Mouse (Mus musculus) midbrain, embryonic 15.5 days (tissue): Measurements from ENCODE around the gene Rbfox3. TPM values are rescaled to one million over a fixed set of nuclear protein-coding genes. Genes with fewer than 3 reads are reported as not detected.
A peak's percentile ranks its signal among the peaks of the same experiment; 100 is the strongest.

ENCODE experiments used
- ATAC-seq: fragments of 200-750 bp; cut with Nextera tagmentation; replicated peaks from 2 replicates; pipeline ENCODE4 v1.8.0; 2017; ENCODE audit warnings: moderate TSS enrichment
- H3K27ac ChIP-seq: fragments of 300-500 bp; sonication (generic); 2 replicates; pipeline ENCODE4 v1.5.1; 2015; ENCODE audit warnings: mild to moderate bottlenecking, inconsistent platforms
- H3K27me3 ChIP-seq: fragments of 300-500 bp; sonication (generic); replicated peaks from 2 replicates; pipeline ENCODE4 v1.6.1; 2015; ENCODE audit warnings: inconsistent platforms
- H3K36me3 ChIP-seq: fragments of 300-500 bp; sonication (generic); replicated peaks from 2 replicates; pipeline ENCODE4 v1.6.1; 2015; ENCODE audit warnings: inconsistent platforms
- H3K4me1 ChIP-seq: fragments of 300-500 bp; sonication (generic); 2 replicates; pipeline ENCODE4 v1.6.1; 2015; ENCODE audit warnings: inconsistent platforms
- H3K4me2 ChIP-seq: fragments of 300-500 bp; sonication (generic); 2 replicates; pipeline ENCODE4 v1.6.1; 2015; ENCODE audit warnings: inconsistent platforms, mild to moderate bottlenecking, moderate library complexity
- H3K4me3 ChIP-seq: fragments of 300-500 bp; sonication (generic); 2 replicates; pipeline ENCODE4 v1.5.1; 2015; ENCODE audit warnings: mild to moderate bottlenecking, inconsistent platforms
- H3K9ac ChIP-seq: fragments of 300-500 bp; sonication (generic); 2 replicates; pipeline ENCODE4 v1.6.1; 2015; ENCODE audit warnings: mild to moderate bottlenecking, inconsistent platforms
- H3K9me3 ChIP-seq: fragments of 300-500 bp; sonication (generic); 2 replicates; pipeline ENCODE4 v1.6.1; 2016; ENCODE audit warnings: inconsistent platforms
- WGBS: fragments of 180-500 bp; shearing (Covaris S2); methylation state at CpG from one replicate; pipeline ENCODE4 v1.1.7; 2015; ENCODE audit warnings: mixed read lengths; 5-methylcytosine and 5-hydroxymethylcytosine counted together
- polyA plus RNA-seq: library from polyadenylated mRNA; unstranded; fragments of >200 nt; fragmentation: Nextera tagmentation; extraction: Ambion mirVana; gene quantifications from 2 replicates; pipeline ENCODE4 v1.2.1, GENCODE M21; 2015

The Rbfox3 gene
- polyA plus RNA-seq, 1 experiment from 2014 or later: 54.2 TPM

DNA sequence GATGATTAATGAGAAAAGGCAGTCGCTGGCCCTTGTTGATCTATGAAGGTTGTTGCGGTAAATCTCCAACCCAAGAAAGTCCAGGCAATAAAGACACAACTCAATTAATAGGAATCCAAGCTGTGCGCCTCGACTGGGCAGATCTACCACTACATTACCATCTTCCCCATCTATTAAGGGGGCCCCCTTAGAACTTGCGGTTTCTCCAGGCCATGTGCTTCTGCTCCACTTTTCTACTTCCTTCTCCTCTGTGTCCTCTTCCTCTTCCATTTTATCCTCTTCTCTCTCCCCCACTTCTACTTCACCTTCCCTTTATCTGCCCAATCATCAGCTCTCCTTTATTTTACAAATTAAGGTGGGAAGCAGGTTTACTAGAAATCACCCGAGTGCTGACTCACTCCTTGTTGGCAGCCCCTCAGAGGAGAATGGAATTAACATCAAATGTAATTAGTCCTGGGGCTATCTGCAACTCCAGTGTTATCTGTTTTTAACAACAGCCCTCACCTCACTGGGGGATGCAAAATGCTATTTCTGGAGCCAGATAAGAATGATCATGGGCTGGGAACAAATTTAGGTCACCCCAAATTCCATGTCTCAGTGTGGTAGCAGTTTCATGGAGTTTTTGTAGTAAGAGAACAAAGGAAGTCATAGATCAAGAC lies 437.4 kb downstream of the Rbfox3 start:
- H3K4me3 ChIP-seq: no peak overlapping the region
- ATAC-seq: no peak
- H3K36me3 ChIP-seq: no peaks in the 10 kb centered on the region
- 83% methylated on average over 6 of the region's 6 CpGs for WGBS
- H3K27me3 ChIP-seq: no peaks in the 10 kb centered on the region
- H3K4me2 ChIP-seq: no peak overlapping the region
- H3K9ac ChIP-seq: no peak overlapping the region
- H3K4me1 ChIP-seq: peaks cover 17% of the 10 kb centered on the region
- no peak overlapping the region for H3K27ac ChIP-seq
- no peaks in the 10 kb centered on the region for H3K9me3 ChIP-seq

DNA sequence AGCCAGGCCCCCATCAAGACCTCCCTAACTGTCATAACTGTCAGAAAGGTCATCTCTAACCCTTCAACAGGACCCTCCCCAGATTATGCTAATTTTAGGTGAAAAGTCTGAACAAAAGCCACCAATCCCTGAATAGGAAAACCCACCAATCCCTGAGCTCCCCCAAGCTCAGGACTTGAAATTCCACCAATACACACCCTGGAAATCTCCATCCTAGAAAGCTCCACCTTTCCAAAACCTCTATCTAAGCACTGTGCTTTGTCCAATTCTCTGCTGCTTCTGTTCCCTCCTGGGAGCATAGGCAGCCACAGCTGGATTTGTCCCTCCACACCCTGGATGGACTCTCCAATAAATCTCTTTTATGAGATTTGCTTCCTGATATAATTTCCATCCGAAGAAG lies 438.2 kb downstream of the Rbfox3 start:
- H3K4me2 ChIP-seq: no peak overlapping the region
- no peak for ATAC-seq
- no peaks in the 10 kb centered on the region for H3K9me3 ChIP-seq
- H3K4me1 ChIP-seq: peaks cover 17% of the 10 kb centered on the region
- 90% methylated on average over 1 of the region's 1 CpGs for WGBS
- no peak overlapping the region for H3K4me3 ChIP-seq
- no peak overlapping the region for H3K9ac ChIP-seq
- H3K27me3 ChIP-seq: no peaks in the 10 kb centered on the region
- no peaks in the 10 kb centered on the region for H3K36me3 ChIP-seq
- no peak overlapping the region for H3K27ac ChIP-seq

DNA sequence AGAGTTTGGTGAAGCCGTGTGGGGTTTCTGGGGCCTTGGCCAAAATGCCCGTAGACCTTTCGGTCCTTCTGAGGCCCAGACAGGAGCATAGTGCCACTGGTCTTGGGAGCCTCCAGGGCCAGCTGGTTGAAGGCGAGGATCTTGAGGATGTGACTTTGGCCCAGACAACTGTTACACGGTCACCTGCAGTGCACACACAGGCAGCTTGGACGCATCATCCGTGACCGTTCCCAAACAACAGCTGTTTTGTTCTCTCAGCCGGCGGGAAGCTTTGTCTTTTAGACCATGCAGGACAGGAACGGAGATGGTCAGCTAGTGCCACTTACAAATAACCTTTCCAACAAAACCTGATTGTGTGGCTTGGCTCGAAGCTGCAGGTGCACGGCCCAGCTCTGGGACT lies 439.7 kb downstream of the Rbfox3 start:
- no peaks in the 10 kb centered on the region for H3K9me3 ChIP-seq
- no peak overlapping the region for H3K4me3 ChIP-seq
- no peak overlapping the region for H3K4me2 ChIP-seq
- no peak overlapping the region for H3K9ac ChIP-seq
- no peak for ATAC-seq
- peaks cover 7% of the 10 kb centered on the region for H3K4me1 ChIP-seq
- no peaks in the 10 kb centered on the region for H3K27me3 ChIP-seq
- H3K36me3 ChIP-seq: no peaks in the 10 kb centered on the region
- H3K27ac ChIP-seq: no peak overlapping the region
- WGBS: 69% methylated on average over 13 of the region's 13 CpGs

DNA sequence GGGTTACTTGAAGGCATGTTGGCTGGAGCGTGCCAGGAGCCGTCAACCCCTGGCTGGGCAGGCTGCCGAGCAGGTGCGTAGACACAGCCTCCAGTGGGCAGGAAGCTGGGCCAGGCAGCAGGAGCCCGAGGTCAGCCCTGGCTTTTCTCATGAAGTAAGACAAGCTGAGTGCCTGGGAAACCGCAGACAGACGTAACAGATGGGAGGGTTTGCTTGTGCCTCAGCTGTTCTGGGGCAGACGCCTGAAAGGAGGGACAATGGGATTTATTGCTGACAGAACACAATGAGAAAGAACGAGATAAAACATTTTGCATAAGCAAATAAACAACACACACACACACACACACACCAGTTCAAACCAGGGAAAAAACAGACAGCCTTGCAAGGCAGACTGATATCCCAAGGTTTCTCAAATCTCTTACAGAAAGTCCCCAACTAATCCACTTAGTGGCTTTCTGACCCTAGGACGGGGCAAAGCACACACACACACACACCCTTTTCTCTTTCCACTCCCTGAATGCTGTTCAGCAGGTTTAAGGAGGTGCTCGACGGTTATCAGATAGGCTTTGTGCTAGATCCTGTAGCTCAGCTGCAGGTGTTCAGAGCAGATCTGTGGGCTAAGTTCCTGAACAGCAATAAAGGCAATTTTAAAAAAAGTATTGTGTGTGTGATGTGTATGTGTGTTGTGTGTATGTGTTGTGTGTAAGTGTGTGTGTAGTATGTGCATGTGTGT lies 441.0 kb downstream of the Rbfox3 start:
- Histone ChIP-seq H3K4me1 (peaks cover 4% of the 10 kb centered on the region; the same call in 1 of the 2 replicates), H3K9ac (no peak overlapping the region), H3K4me2 (no peak overlapping the region), H3K9me3 (no peaks in the 10 kb centered on the region), H3K36me3 (no peaks in the 10 kb centered on the region), H3K27ac (0 out of 2 replicates have a peak overlapping the region, but pooled peaks have one; percentile 9), H3K4me3 (no peak overlapping the region), H3K27me3 (no peaks in the 10 kb centered on the region)
- WGBS: 20% methylated on average over 12 of the region's 12 CpGs
- ATAC-seq: no peak

DNA sequence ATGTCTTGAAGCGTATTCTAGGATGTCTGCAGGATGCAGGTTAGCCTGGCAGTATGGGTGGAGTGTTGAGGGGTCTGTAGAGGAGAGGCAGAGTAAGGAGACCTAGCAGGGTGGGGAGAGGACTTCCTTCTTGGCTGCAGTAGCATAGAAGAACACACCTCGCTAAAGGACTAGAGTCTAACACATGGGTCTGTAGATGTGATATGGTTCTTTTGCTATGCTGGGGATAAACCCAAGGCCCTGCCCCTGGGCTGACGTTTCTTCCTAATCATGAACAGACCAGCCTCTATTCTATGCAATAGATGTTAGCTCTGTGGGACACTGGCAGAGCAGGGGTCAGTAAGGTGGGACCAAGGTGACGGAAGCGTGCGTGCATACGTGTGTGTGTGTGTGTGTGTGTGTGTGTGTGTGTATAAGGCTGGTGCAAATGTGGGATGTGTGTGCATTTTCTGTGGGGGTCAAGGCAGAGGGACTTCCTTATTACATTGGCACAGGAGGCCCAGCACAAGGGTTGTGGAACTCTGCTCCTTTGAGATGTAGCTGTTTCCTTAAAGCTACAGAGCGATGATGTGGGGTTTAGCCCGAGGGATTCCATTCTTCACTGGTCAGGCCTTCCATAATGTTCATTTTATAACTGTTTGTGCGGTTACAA lies 441.8 kb downstream of the Rbfox3 start:
- Histone ChIP-seq H3K4me2 (no peak overlapping the region), H3K36me3 (no peaks in the 10 kb centered on the region), H3K9ac (no peak overlapping the region), H3K27me3 (no peaks in the 10 kb centered on the region), H3K27ac (0 out of 2 replicates have a peak overlapping the region, but pooled peaks have one; percentile 9), H3K9me3 (no peaks in the 10 kb centered on the region), H3K4me3 (no peak overlapping the region), H3K4me1 (peaks cover 4% of the 10 kb centered on the region; the same call in 1 of the 2 replicates)
- no peak for ATAC-seq
- 83% methylated on average over 10 of the region's 10 CpGs for WGBS

DNA sequence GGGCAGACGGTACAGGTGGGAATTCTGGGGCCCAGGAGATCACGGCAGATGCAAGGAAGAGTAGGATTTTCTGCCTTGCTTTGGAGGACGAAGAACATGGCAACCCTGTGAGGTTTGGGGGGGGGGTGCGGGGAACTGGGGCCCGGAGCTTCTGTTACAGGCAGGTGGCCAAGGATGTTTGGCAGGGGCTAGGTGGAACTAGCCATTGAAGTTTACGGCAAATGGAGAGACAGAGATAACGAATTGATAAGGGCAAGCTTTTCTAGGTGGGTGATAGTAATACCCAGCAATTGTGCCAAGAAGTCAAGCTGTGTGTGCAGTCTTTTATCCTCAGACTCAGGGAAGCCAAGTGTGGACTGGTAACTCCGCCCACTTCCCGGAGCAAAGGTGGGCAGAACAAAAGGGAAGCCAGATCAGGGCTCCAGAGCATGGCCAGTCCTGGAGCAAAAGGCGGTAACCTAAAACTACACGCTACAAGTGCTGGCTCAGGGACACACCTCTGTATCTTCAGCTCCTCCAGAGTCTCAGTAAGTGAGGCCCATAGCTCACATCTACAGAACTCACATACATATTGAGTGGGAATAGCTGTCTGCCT lies 443.9 kb downstream of the Rbfox3 start:
- Histone ChIP-seq H3K27me3 (no peaks in the 10 kb centered on the region), H3K36me3 (no peaks in the 10 kb centered on the region), H3K27ac (no peak overlapping the region), H3K4me3 (no peak overlapping the region), H3K9ac (no peak overlapping the region), H3K9me3 (no peaks in the 10 kb centered on the region), H3K4me1 (peaks cover 4% of the 10 kb centered on the region; the same call in 1 of the 2 replicates), H3K4me2 (no peak overlapping the region)
- 47% methylated on average over 11 of the region's 11 CpGs for WGBS
- ATAC-seq: no peak

DNA sequence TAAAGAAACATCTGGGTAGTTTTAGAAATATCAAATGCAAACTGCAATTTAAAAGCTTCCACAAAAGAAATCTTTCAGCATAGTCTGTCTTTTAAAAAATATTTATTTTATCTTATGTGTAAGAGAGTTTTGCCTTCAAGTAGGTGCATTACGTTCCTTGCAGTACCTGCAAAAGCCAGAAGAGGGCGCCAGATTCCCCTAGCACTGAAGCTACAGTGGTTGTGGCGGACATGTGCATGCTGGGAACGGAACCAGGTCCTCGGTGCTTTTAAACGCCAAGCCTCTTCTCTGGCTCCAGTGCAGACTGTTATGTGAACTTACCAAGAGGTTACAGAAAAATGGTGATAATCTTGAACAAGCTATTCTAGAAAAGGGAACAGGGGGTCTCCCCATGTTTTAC lies 451.1 kb downstream of the Rbfox3 start:
- Histone ChIP-seq H3K4me1 (0 out of 2 replicates have a peak, but pooled peaks cover 3% of the 10 kb centered on the region), H3K9me3 (0 out of 2 replicates have a peak, but pooled peaks cover 3% of the 10 kb centered on the region), H3K9ac (no peak overlapping the region), H3K4me2 (no peak overlapping the region), H3K27me3 (no peaks in the 10 kb centered on the region), H3K36me3 (no peaks in the 10 kb centered on the region), H3K27ac (no peak overlapping the region), H3K4me3 (no peak overlapping the region)
- 63% methylated on average over 6 of the region's 6 CpGs for WGBS
- no peak for ATAC-seq

DNA sequence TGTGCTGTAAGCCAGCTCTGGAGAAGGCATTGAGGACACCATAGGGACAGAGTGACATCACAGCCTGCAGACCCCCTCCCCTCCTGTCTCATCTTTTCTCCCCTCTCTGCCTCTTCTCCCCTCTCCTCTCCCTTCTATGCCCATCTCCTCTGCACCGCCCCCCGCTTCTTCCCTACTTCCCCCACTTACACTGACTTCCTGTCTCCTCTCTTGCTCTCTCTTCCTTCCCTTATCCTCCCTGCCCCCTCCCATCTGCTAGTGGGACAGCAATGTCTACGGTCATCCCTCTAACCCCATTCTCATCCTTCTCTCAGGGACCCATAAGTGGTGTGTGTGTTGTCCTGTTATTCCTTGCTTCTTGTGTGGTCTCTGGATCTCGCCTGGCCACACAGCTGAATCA lies 451.9 kb downstream of the Rbfox3 start:
- ATAC-seq: no peak
- H3K9ac ChIP-seq: no peak overlapping the region
- no peaks in the 10 kb centered on the region for H3K36me3 ChIP-seq
- H3K4me1 ChIP-seq: 0 out of 2 replicates have a peak, but pooled peaks cover 3% of the 10 kb centered on the region
- 0 out of 2 replicates have a peak, but pooled peaks cover 3% of the 10 kb centered on the region for H3K9me3 ChIP-seq
- 85% methylated on average over 4 of the region's 4 CpGs for WGBS
- H3K4me2 ChIP-seq: no peak overlapping the region
- no peak overlapping the region for H3K4me3 ChIP-seq
- H3K27ac ChIP-seq: no peak overlapping the region
- H3K27me3 ChIP-seq: no peaks in the 10 kb centered on the region

DNA sequence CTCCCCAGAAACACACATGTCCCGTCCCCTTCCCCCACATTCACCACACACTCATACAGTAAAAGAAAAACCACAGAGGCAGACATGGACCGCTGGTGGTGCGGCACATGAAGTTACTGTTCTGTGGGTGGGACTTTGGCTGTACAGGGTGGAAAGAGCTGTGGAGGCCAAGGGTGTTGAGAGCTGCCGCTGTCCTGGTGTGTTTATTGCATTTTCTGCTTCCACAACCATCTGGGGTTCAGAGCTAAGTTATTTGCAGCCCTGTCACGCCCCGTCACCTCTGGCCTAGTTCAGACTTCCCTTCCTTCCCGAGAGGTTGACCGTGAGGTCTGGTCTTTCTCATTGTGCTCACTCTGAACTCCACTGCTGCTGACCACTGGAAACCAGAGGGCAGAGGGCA lies 452.3 kb downstream of the Rbfox3 start:
- 0 out of 2 replicates have a peak, but pooled peaks cover 3% of the 10 kb centered on the region for H3K9me3 ChIP-seq
- 0 out of 2 replicates have a peak, but pooled peaks cover 3% of the 10 kb centered on the region for H3K4me1 ChIP-seq
- H3K4me3 ChIP-seq: no peak overlapping the region
- no peak overlapping the region for H3K9ac ChIP-seq
- H3K27ac ChIP-seq: no peak overlapping the region
- WGBS: 58% methylated on average over 8 of the region's 8 CpGs
- no peaks in the 10 kb centered on the region for H3K36me3 ChIP-seq
- no peaks in the 10 kb centered on the region for H3K27me3 ChIP-seq
- no peak for ATAC-seq
- no peak overlapping the region for H3K4me2 ChIP-seq

DNA sequence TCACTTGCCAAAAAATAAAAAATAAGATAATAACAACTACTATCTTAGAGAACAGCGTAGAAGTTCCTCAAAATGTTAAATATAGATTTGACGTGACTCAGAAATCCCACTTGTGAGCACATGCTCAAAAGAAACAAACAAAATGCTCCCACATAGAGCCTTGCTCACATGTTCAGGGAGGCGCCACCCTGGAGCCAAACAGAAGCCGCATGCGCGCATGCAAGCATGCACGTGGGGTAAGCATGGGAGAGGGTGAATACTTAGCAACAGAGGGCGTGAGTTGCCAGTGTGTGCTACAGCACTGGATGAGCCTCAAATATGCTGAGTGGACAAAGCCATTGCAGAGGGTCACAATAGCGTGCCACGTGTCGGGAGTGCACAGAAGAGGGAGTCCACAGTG lies 454.5 kb downstream of the Rbfox3 start:
- 0 out of 2 replicates have a peak, but pooled peaks cover 3% of the 10 kb centered on the region for H3K4me1 ChIP-seq
- no peak for ATAC-seq
- H3K9me3 ChIP-seq: 0 out of 2 replicates have a peak, but pooled peaks cover 3% of the 10 kb centered on the region
- H3K4me3 ChIP-seq: no peak overlapping the region
- H3K36me3 ChIP-seq: no peaks in the 10 kb centered on the region
- no peak overlapping the region for H3K4me2 ChIP-seq
- no peaks in the 10 kb centered on the region for H3K27me3 ChIP-seq
- no peak overlapping the region for H3K27ac ChIP-seq
- 74% methylated on average over 11 of the region's 11 CpGs for WGBS
- H3K9ac ChIP-seq: no peak overlapping the region

DNA sequence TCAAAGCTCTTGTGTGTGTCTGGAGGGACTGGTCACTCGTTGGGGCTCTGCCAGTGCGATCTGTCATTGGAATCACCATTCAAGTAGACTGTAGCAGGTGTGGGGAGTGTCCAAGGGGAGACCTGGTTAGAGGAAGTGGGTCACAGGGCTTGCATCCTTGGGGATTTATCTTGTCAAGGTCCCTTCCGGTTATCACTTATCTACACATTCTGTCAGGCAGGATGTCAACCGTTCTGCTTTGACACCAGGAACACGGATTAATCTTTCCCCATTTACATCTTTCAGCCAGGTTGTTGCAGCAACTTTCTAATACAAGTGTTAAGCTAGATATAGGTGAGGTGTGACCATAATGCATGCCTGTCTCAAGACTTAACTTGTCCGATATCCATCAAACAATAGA lies 455.6 kb downstream of the Rbfox3 start:
- H3K9me3 ChIP-seq: 0 out of 2 replicates have a peak, but pooled peaks cover 3% of the 10 kb centered on the region
- WGBS: 83% methylated on average over 6 of the region's 6 CpGs

More for the DNA sequence above, 455.6 kb downstream of the Rbfox3 start:
- Histone ChIP-seq H3K27ac (no peak overlapping the region), H3K9ac (no peak overlapping the region), H3K4me3 (no peak overlapping the region), H3K27me3 (no peaks in the 10 kb centered on the region), H3K4me2 (no peak overlapping the region), H3K36me3 (no peaks in the 10 kb centered on the region), H3K4me1 (no peaks in the 10 kb centered on the region)
- ATAC-seq: no peak
